Mouse (Mus musculus): ENCODE results near the gene Serf2. TPM values are rescaled to one million over a fixed set of nuclear protein-coding genes. Genes with fewer than 3 reads are reported as not detected.

The Serf2 gene
- 891 TPM for polyA plus RNA-seq (2012; fragmentation: generic; extraction: Trizol)

- Histone ChIP-seq H3K4me2 (ENCODE audit: low read depth) (peak within 1 kb of the TSS; percentile 95), H3K36me3 (ENCODE audit: control insufficient read depth, insufficient read depth) (peaks cover 18% of the 10 kb centered on the region), H3K79me2 (ENCODE audit: control insufficient read depth, insufficient read depth) (peaks cover 33% of the 10 kb centered on the region), H3K4me3 (peak within 1 kb of the TSS; percentile 57), H3ac (ENCODE audit: control insufficient read depth, insufficient read length) (peak within 1 kb of the TSS; percentile 92), H3K27me3 (ENCODE audit: control insufficient read depth, insufficient read depth, insufficient read length) (no peaks in the 10 kb centered on the region)
- peak; percentile 51 for TF ChIP-seq REST (IDR thresholded peaks at IDR 0.05; ENCODE audit: insufficient read depth, insufficient read length)
- TF ChIP-seq POLR2AphosphoS2 (IDR thresholded peaks at IDR 0.05; ENCODE audit: insufficient read length, low read depth) = peak; percentile 99
- TF ChIP-seq USF1 (IDR thresholded peaks at IDR 0.05; ENCODE audit: low read depth) = peak; percentile 93
- peak; percentile 13 for TF ChIP-seq SRF (IDR thresholded peaks at IDR 0.05; ENCODE audit: control insufficient read depth, insufficient read length, low read depth)
- TF ChIP-seq POLR2A (IDR thresholded peaks at IDR 0.05; ENCODE audit: insufficient read length, low read depth) = peak; percentile 94
- no peak for TF ChIP-seq TCF3 (IDR thresholded peaks at IDR 0.05; ENCODE audit: insufficient read length, low read depth)
- TF ChIP-seq CEBPB (IDR thresholded peaks at IDR 0.05; ENCODE audit: insufficient read depth, poor library complexity, severe bottlenecking) = no peak
- peak in 1 of 3 experiments; percentile 9 for TF ChIP-seq MYOD1 (IDR thresholded peaks at IDR 0.05; ENCODE audit: control insufficient read depth in 1 of 3, insufficient read length in 2 of 3, low read depth in 2 of 3)
Observed at GRCm38 (mm10) chr2:121448739-121449535, at the start of gene Serf2. Gene Serf2, plus strand, starts transcription at chr2:121449195.

- no peak overlapping the region for H3ac ChIP-seq (ENCODE audit: control insufficient read depth, insufficient read length)
- H3K4me2 ChIP-seq (ENCODE audit: low read depth) = no peak overlapping the region
- H3K27me3 ChIP-seq (ENCODE audit: control insufficient read depth, insufficient read depth, insufficient read length) = no peaks in the 10 kb centered on the region
- TF ChIP-seq MYOD1 (IDR thresholded peaks at IDR 0.05; ENCODE audit: control insufficient read depth in 1 of 3, insufficient read length in 2 of 3, low read depth in 2 of 3) (peak in 2 of 3 experiments; percentile 1 to 29), POLR2A (IDR thresholded peaks at IDR 0.05; ENCODE audit: insufficient read length, low read depth) (no peak), MYOG (IDR thresholded peaks at IDR 0.05; ENCODE audit: control insufficient read depth in 1 of 3, insufficient read depth in 1 of 3, insufficient read length in 2 of 3, low read depth in 2 of 3) (no peak), CEBPB (IDR thresholded peaks at IDR 0.05; ENCODE audit: insufficient read depth, poor library complexity, severe bottlenecking) (no peak), REST (IDR thresholded peaks at IDR 0.05; ENCODE audit: insufficient read depth, insufficient read length) (no peak), TCF3 (IDR thresholded peaks at IDR 0.05; ENCODE audit: insufficient read length, low read depth) (no peak), E2F4 (IDR thresholded peaks at IDR 0.05; ENCODE audit: insufficient read depth) (no peak)
- no peaks in the 10 kb centered on the region for H3K79me2 ChIP-seq (ENCODE audit: control insufficient read depth, insufficient read depth)
- H3K4me3 ChIP-seq = no peak overlapping the region
- H3K36me3 ChIP-seq (ENCODE audit: control insufficient read depth, insufficient read depth) = no peaks in the 10 kb centered on the region
Observed at GRCm38 (mm10) chr2:121403296-121403695, 45.7 kb upstream of the Serf2 start.

DNA sequence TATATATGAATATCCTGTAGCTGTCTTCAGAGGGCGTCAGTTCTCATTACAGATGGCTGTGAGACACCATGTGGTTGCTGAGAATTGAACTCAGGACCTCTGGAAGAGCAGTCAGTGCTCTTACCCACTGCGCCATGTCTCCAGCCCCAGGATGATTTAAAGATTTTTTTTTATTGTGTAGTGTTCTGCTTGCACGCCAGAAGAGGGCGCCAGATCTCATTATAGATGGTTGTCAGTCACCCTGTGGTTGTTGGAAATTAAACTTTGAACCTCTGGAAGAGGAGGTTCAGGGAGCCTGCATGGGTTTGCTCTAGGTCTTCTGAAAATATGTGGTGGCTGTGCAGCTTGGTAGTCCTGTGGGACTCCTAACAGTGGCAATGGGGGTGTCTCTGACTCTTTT is 40.8 kb upstream of the Serf2 start:
- H3K36me3 ChIP-seq (ENCODE audit: control insufficient read depth, insufficient read depth) = no peaks in the 10 kb centered on the region
- H3K4me3 ChIP-seq = no peak overlapping the region
- no peaks in the 10 kb centered on the region for H3K79me2 ChIP-seq (ENCODE audit: control insufficient read depth, insufficient read depth)
- TF ChIP-seq MYOG (IDR thresholded peaks at IDR 0.05; ENCODE audit: control insufficient read depth in 1 of 3, insufficient read depth in 1 of 3, insufficient read length in 2 of 3, low read depth in 2 of 3) (no peak), CEBPB (IDR thresholded peaks at IDR 0.05; ENCODE audit: insufficient read depth, poor library complexity, severe bottlenecking) (no peak), TCF12 (IDR thresholded peaks at IDR 0.05; ENCODE audit: insufficient read depth, poor library complexity, severe bottlenecking) (no peak), SRF (IDR thresholded peaks at IDR 0.05; ENCODE audit: control insufficient read depth, insufficient read length, low read depth) (no peak), MAX (IDR thresholded peaks at IDR 0.05; ENCODE audit: low read depth) (no peak), POLR2A (IDR thresholded peaks at IDR 0.05; ENCODE audit: insufficient read length, low read depth) (no peak), REST (IDR thresholded peaks at IDR 0.05; ENCODE audit: insufficient read depth, insufficient read length) (no peak), E2F4 (IDR thresholded peaks at IDR 0.05; ENCODE audit: insufficient read depth) (no peak), USF1 (IDR thresholded peaks at IDR 0.05; ENCODE audit: low read depth) (no peak), POLR2AphosphoS2 (IDR thresholded peaks at IDR 0.05; ENCODE audit: insufficient read length, low read depth) (no peak), MYOD1 (IDR thresholded peaks at IDR 0.05; ENCODE audit: control insufficient read depth in 1 of 3, insufficient read length in 2 of 3, low read depth in 2 of 3) (no peak), TCF3 (IDR thresholded peaks at IDR 0.05; ENCODE audit: insufficient read length, low read depth) (no peak)
- H3K4me2 ChIP-seq (ENCODE audit: low read depth) = no peak overlapping the region
- no peaks in the 10 kb centered on the region for H3K27me3 ChIP-seq (ENCODE audit: control insufficient read depth, insufficient read depth, insufficient read length)
- no peak overlapping the region for H3ac ChIP-seq (ENCODE audit: control insufficient read depth, insufficient read length)

DNA sequence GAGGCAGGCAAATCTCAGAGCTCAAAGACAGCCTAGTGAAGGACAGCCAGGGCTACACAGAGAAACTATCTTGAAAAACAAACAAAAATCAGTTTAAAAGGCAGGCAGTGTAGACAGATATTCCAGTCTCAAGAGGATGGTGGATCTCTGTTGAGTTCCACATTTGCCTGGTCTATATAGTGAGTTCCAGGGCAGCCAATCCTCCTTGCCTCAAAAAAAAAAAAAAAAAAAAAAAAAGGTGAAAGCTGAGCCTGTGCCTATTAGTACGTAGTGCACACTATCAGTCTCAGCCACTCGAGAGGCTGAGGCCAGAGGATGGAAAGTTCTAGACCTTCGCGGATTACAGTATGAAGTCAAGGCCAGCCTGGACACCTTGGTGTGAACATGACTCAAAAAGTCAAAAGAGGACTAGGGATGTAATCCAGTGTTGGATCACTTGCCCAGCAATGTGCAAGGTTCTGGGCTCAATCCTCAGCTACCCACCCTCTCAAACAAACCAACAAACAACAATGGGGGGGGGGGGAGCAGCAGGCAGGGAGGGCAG is 36.1 kb upstream of the Serf2 start:
- peaks cover 5% of the 10 kb centered on the region for H3K36me3 ChIP-seq (ENCODE audit: control insufficient read depth, insufficient read depth)
- TF ChIP-seq MYOG (IDR thresholded peaks at IDR 0.05; ENCODE audit: control insufficient read depth in 1 of 3, insufficient read depth in 1 of 3, insufficient read length in 2 of 3, low read depth in 2 of 3) (no peak), REST (IDR thresholded peaks at IDR 0.05; ENCODE audit: insufficient read depth, insufficient read length) (no peak), CEBPB (IDR thresholded peaks at IDR 0.05; ENCODE audit: insufficient read depth, poor library complexity, severe bottlenecking) (no peak), TCF12 (IDR thresholded peaks at IDR 0.05; ENCODE audit: insufficient read depth, poor library complexity, severe bottlenecking) (no peak), TCF3 (IDR thresholded peaks at IDR 0.05; ENCODE audit: insufficient read length, low read depth) (no peak), SRF (IDR thresholded peaks at IDR 0.05; ENCODE audit: control insufficient read depth, insufficient read length, low read depth) (no peak), MYOD1 (IDR thresholded peaks at IDR 0.05; ENCODE audit: control insufficient read depth in 1 of 3, insufficient read length in 2 of 3, low read depth in 2 of 3) (no peak), POLR2A (IDR thresholded peaks at IDR 0.05; ENCODE audit: insufficient read length, low read depth) (no peak), E2F4 (IDR thresholded peaks at IDR 0.05; ENCODE audit: insufficient read depth) (no peak), POLR2AphosphoS2 (IDR thresholded peaks at IDR 0.05; ENCODE audit: insufficient read length, low read depth) (no peak), USF1 (IDR thresholded peaks at IDR 0.05; ENCODE audit: low read depth) (no peak), MAX (IDR thresholded peaks at IDR 0.05; ENCODE audit: low read depth) (no peak)
- H3K27me3 ChIP-seq (ENCODE audit: control insufficient read depth, insufficient read depth, insufficient read length) = no peaks in the 10 kb centered on the region
- peak overlapping the region; percentile 65 for H3K4me3 ChIP-seq
- H3K4me2 ChIP-seq (ENCODE audit: low read depth) = peak overlapping the region; percentile 85
- peaks cover 40% of the 10 kb centered on the region for H3K79me2 ChIP-seq (ENCODE audit: control insufficient read depth, insufficient read depth)
- H3ac ChIP-seq (ENCODE audit: control insufficient read depth, insufficient read length) = peak overlapping the region; percentile 92

All from myocyte (in vitro differentiated cells).